Comparison of ENCODE assay signal across 29 mouse cellular contexts in genomic region chr15:7878861-7879260, GRCm38 (mm10).
A peak's percentile ranks its signal among the peaks of the same experiment; 100 is the strongest.
DNase-seq lines count a peak whose midpoint lies in the region; ATAC-seq lines count a peak whose summit lies in the region.
"Had no signal": no experiment of that assay in that cellular context is flagged by ENCODE, and none has a peak within 500 bp of the region (broad histone marks: within the 10 kb centered on the region; RNA-seq: fewer than 3 reads in every experiment).

No protein-coding gene starts in this region.

- no peak for DNase-seq in embryonic facial prominence, embryonic 10.5 days (ENCODE audit: low spot score)
- DNase-seq in hindbrain, embryonic 10.5 days (ENCODE audit: low spot score), result no peak
- no peak for DNase-seq in hindbrain, embryonic 14.5 days (ENCODE audit: low spot score)
- no peak for DNase-seq in midbrain, embryonic 10.5 days (ENCODE audit: low spot score)
- DNase-seq: adrenal gland, adult 2 months; adrenal gland, postnatal 36 days; cerebellum, adult 8-10 months; cerebellum, postnatal 25 days; gastrocnemius, postnatal 14 days; heart, postnatal 10 days; kidney, adult 2 months; liver, postnatal 0 days; lung, postnatal 36 days; right cerebral cortex, postnatal 25 days; spleen, adult 18-20 months; thymus, postnatal 14 days had no signal

- peaks cover 15% of the 10 kb centered on the region for H3K4me1 ChIP-seq in embryonic facial prominence, embryonic 12.5 days
- H3K4me1 ChIP-seq in embryonic facial prominence, embryonic 10.5 days, result peaks cover 24% of the 10 kb centered on the region
- H3K4me1 ChIP-seq in hindbrain, embryonic 10.5 days (replicated peaks), result peaks cover 36% of the 10 kb centered on the region
- peaks cover 5% of the 10 kb centered on the region for H3K4me1 ChIP-seq in hindbrain, embryonic 14.5 days (replicated peaks; ENCODE audit: control insufficient read depth, insufficient read depth, low read length)
- H3K4me1 ChIP-seq in midbrain, embryonic 16.5 days (ENCODE audit: control insufficient read depth, insufficient read depth, low read length), result 0 out of 2 replicates have a peak, but pooled peaks cover 2% of the 10 kb centered on the region
- peaks cover 39% of the 10 kb centered on the region for H3K4me1 ChIP-seq in midbrain, embryonic 10.5 days
- no peaks in the 10 kb centered on the region for H3K4me1 ChIP-seq in liver, embryonic 12.5 days
- H3K4me1 ChIP-seq: intestine, embryonic 15.5 days; limb, embryonic 13.5 days; megakaryocyte, embryonic 14.5 days had no signal

- no peak overlapping the region for H3K27ac ChIP-seq in embryonic facial prominence, embryonic 12.5 days
- H3K27ac ChIP-seq in embryonic facial prominence, embryonic 10.5 days (replicated peaks), result no peak overlapping the region
- 0 out of 2 replicates have a peak overlapping the region, but pooled peaks have one; percentile 45 for H3K27ac ChIP-seq in hindbrain, embryonic 10.5 days
- no peak overlapping the region for H3K27ac ChIP-seq in hindbrain, embryonic 14.5 days
- no peak overlapping the region for H3K27ac ChIP-seq in midbrain, embryonic 16.5 days (ENCODE audit: low read length)
- H3K27ac ChIP-seq in midbrain, embryonic 10.5 days (replicated peaks), result no peak overlapping the region
- H3K27ac ChIP-seq in liver, embryonic 12.5 days, result no peak overlapping the region
- H3K27ac ChIP-seq: heart, embryonic 13.5 days; intestine, embryonic 15.5 days; layer of hippocampus, adult 2 months; limb, embryonic 13.5 days; midbrain, embryonic 15.5 days; neural tube, embryonic 13.5 days had no signal

- 0 out of 2 replicates have a peak, but pooled peaks have one; percentile 28 for ATAC-seq in embryonic facial prominence, embryonic 12.5 days (ENCODE audit: insufficient number of reproducible peaks, insufficient read depth, low FRiP score, low TSS enrichment)
- no peak for ATAC-seq in hindbrain, embryonic 14.5 days (ENCODE audit: low FRiP score)
- 0 out of 2 replicates have a peak, but pooled peaks have one; percentile 18 for ATAC-seq in midbrain, embryonic 16.5 days
- no peak for ATAC-seq in liver, embryonic 12.5 days
- ATAC-seq: activated CD4-positive, CD25-positive, alpha-beta regulatory T cell, adult 4 months; intestine, embryonic 15.5 days; liver, postnatal 0 days had no signal

- no peak overlapping the region for H3K4me2 ChIP-seq in embryonic facial prominence, embryonic 12.5 days (replicated peaks)
- no peak overlapping the region for H3K4me2 ChIP-seq in hindbrain, embryonic 14.5 days (replicated peaks)
- H3K4me2 ChIP-seq in midbrain, embryonic 16.5 days (ENCODE audit: low read length), result no peak overlapping the region
- no peak overlapping the region for H3K4me2 ChIP-seq in liver, embryonic 12.5 days
- H3K4me2 ChIP-seq: intestine, embryonic 15.5 days; limb, embryonic 13.5 days; liver, embryonic 11.5 days; midbrain, embryonic 15.5 days; neural tube, embryonic 13.5 days had no signal

- peaks cover 7% of the 10 kb centered on the region; the same call in 1 of the 2 replicates for H3K36me3 ChIP-seq in embryonic facial prominence, embryonic 12.5 days
- H3K36me3 ChIP-seq in embryonic facial prominence, embryonic 10.5 days (replicated peaks), result peaks cover 20% of the 10 kb centered on the region
- peaks cover 22% of the 10 kb centered on the region for H3K36me3 ChIP-seq in hindbrain, embryonic 10.5 days
- peaks cover 9% of the 10 kb centered on the region for H3K36me3 ChIP-seq in hindbrain, embryonic 14.5 days (replicated peaks; ENCODE audit: control insufficient read depth, insufficient read depth)
- 0 out of 2 replicates have a peak, but pooled peaks cover 2% of the 10 kb centered on the region for H3K36me3 ChIP-seq in midbrain, embryonic 16.5 days (ENCODE audit: control insufficient read depth, insufficient read depth, low read length)
- peaks cover 18% of the 10 kb centered on the region for H3K36me3 ChIP-seq in midbrain, embryonic 10.5 days
- peaks cover 15% of the 10 kb centered on the region for H3K36me3 ChIP-seq in liver, embryonic 12.5 days
- H3K36me3 ChIP-seq: midbrain, embryonic 15.5 days had no signal

- no peaks in the 10 kb centered on the region for H3K9me3 ChIP-seq in embryonic facial prominence, embryonic 12.5 days
- no peaks in the 10 kb centered on the region for H3K9me3 ChIP-seq in embryonic facial prominence, embryonic 10.5 days
- H3K9me3 ChIP-seq in hindbrain, embryonic 10.5 days, result 0 out of 2 replicates have a peak, but pooled peaks cover 5% of the 10 kb centered on the region
- H3K9me3 ChIP-seq in hindbrain, embryonic 14.5 days (ENCODE audit: control insufficient read depth, low read length), result no peaks in the 10 kb centered on the region
- H3K9me3 ChIP-seq in midbrain, embryonic 16.5 days (replicated peaks; ENCODE audit: control insufficient read depth, low read length, poor library complexity, severe bottlenecking), result no peaks in the 10 kb centered on the region
- 0 out of 2 replicates have a peak, but pooled peaks cover 3% of the 10 kb centered on the region for H3K9me3 ChIP-seq in midbrain, embryonic 10.5 days (replicated peaks)
- H3K9me3 ChIP-seq in liver, embryonic 12.5 days (replicated peaks), result no peaks in the 10 kb centered on the region
- H3K9me3 ChIP-seq: heart, embryonic 13.5 days; intestine, embryonic 15.5 days; limb, embryonic 13.5 days; megakaryocyte, embryonic 14.5 days; midbrain, embryonic 15.5 days; neural tube, embryonic 13.5 days had no signal

- WGBS in embryonic facial prominence, embryonic 12.5 days, result 82% methylated on average over 10 of the region's 10 CpGs
- WGBS in embryonic facial prominence, embryonic 10.5 days, result 85% methylated on average over 10 of the region's 10 CpGs
- WGBS in hindbrain, embryonic 10.5 days, result 77% methylated on average over 10 of the region's 10 CpGs
- WGBS in hindbrain, embryonic 14.5 days, result 83% methylated on average over 10 of the region's 10 CpGs
- 62% methylated on average over 10 of the region's 10 CpGs for WGBS in midbrain, embryonic 16.5 days
- WGBS in midbrain, embryonic 10.5 days, result 80% methylated on average over 10 of the region's 10 CpGs
- 79% methylated on average over 10 of the region's 10 CpGs for WGBS in liver, embryonic 12.5 days (ENCODE audit: insufficient replicate concordance)

- H3K27me3 ChIP-seq in embryonic facial prominence, embryonic 12.5 days, result no peaks in the 10 kb centered on the region
- H3K27me3 ChIP-seq in embryonic facial prominence, embryonic 10.5 days (replicated peaks; ENCODE audit: low read depth, poor library complexity, severe bottlenecking), result no peaks in the 10 kb centered on the region
- H3K27me3 ChIP-seq in hindbrain, embryonic 10.5 days (ENCODE audit: insufficient read depth, poor library complexity, severe bottlenecking), result no peaks in the 10 kb centered on the region
- H3K27me3 ChIP-seq in hindbrain, embryonic 14.5 days (ENCODE audit: control insufficient read depth, insufficient read depth, low read length), result no peaks in the 10 kb centered on the region
- no peaks in the 10 kb centered on the region for H3K27me3 ChIP-seq in midbrain, embryonic 16.5 days (ENCODE audit: control insufficient read depth, insufficient read depth, low read depth, low read length)
- peaks cover 4% of the 10 kb centered on the region; the same call in 1 of the 2 replicates for H3K27me3 ChIP-seq in midbrain, embryonic 10.5 days (ENCODE audit: low read depth, poor library complexity, severe bottlenecking)
- no peaks in the 10 kb centered on the region for H3K27me3 ChIP-seq in liver, embryonic 12.5 days (replicated peaks)
- H3K27me3 ChIP-seq: CH12.LX; heart, embryonic 13.5 days; intestine, embryonic 15.5 days; limb, embryonic 13.5 days; megakaryocyte, embryonic 14.5 days; midbrain, embryonic 15.5 days; neural tube, embryonic 13.5 days had no signal

- no peak overlapping the region for H3K4me3 ChIP-seq in embryonic facial prominence, embryonic 12.5 days
- H3K4me3 ChIP-seq in embryonic facial prominence, embryonic 10.5 days, result no peak overlapping the region
- H3K4me3 ChIP-seq in hindbrain, embryonic 10.5 days, result no peak overlapping the region
- no peak overlapping the region for H3K4me3 ChIP-seq in hindbrain, embryonic 14.5 days (replicated peaks; ENCODE audit: low read length)
- no peak overlapping the region for H3K4me3 ChIP-seq in midbrain, embryonic 16.5 days (ENCODE audit: low read depth, low read length)
- H3K4me3 ChIP-seq in midbrain, embryonic 10.5 days, result no peak overlapping the region
- H3K4me3 ChIP-seq in liver, embryonic 12.5 days, result no peak overlapping the region
- H3K4me3 ChIP-seq: heart, embryonic 13.5 days; intestine, embryonic 15.5 days; layer of hippocampus, adult 2 months; limb, embryonic 13.5 days; megakaryocyte, embryonic 14.5 days; midbrain, embryonic 15.5 days; neural tube, embryonic 13.5 days had no signal

- H3K9ac ChIP-seq in embryonic facial prominence, embryonic 12.5 days, result no peak overlapping the region
- H3K9ac ChIP-seq in hindbrain, embryonic 14.5 days, result no peak overlapping the region
- H3K9ac ChIP-seq in midbrain, embryonic 16.5 days (ENCODE audit: low read depth, low read length), result no peak overlapping the region
- H3K9ac ChIP-seq in liver, embryonic 12.5 days, result no peak overlapping the region
- H3K9ac ChIP-seq: intestine, embryonic 15.5 days; limb, embryonic 13.5 days; liver, postnatal 0 days; midbrain, embryonic 15.5 days; neural tube, embryonic 13.5 days had no signal

Comparison
In these comparisons a context has a peak if more than half of its experiments do, and no peak if none do; other contexts are left out.
1. ATAC-seq: peak in embryonic facial prominence, embryonic 12.5 days (single experiment) and midbrain, embryonic 16.5 days (single experiment); none in hindbrain, embryonic 14.5 days (single experiment) and liver, embryonic 12.5 days (single experiment).